Mouse (Mus musculus) ovary, postnatal 14 days (tissue): Measurements from ENCODE around the gene Slc16a8.

Source experiments
- DNase-seq: peaks from one replicate; pipeline ENCODE4 v3.0.0; 2022; ENCODE audit warnings: low spot score

Slc16a8 gene

GRCm38 (mm10) chr15:79254661-79255060 is at the start of gene Slc16a8:
TSS of gene Slc16a8 (minus strand) at chr15:79254761.
- DNase-seq = no peak

GRCm38 (mm10) chr15:79303725-79304124 is 49.2 kb upstream of the Slc16a8 start:
- no peak for DNase-seq

- DNase-seq = no peak
Measured at GRCm38 (mm10) chr15:79299563-79300155, 45.1 kb upstream of the Slc16a8 start.

- DNase-seq = no peak
Measured at GRCm38 (mm10) chr15:79298553-79298952, 44.0 kb upstream of the Slc16a8 start.

GRCm38 (mm10) chr15:79292779-79293178 is 38.2 kb upstream of the Slc16a8 start:
- no peak for DNase-seq

GRCm38 (mm10) chr15:79290340-79290739 is 35.8 kb upstream of the Slc16a8 start:
- DNase-seq = no peak

GRCm38 (mm10) chr15:79289441-79289840 is 34.9 kb upstream of the Slc16a8 start:
- DNase-seq = no peak

- no peak for DNase-seq
Measured at GRCm38 (mm10) chr15:79288387-79288786, 33.8 kb upstream of the Slc16a8 start.

- no peak for DNase-seq
Measured at GRCm38 (mm10) chr15:79287091-79287490, 32.5 kb upstream of the Slc16a8 start.

- no peak for DNase-seq
Measured at GRCm38 (mm10) chr15:79286141-79286540, 31.6 kb upstream of the Slc16a8 start.

- no peak for DNase-seq
Measured at GRCm38 (mm10) chr15:79285399-79285798, 30.8 kb upstream of the Slc16a8 start, which contains the start of gene Baiap2l2. TSS of gene Baiap2l2 (minus strand) at chr15:79285537.

GRCm38 (mm10) chr15:79283371-79283770 is 28.8 kb upstream of the Slc16a8 start:
- no peak for DNase-seq

GRCm38 (mm10) chr15:79282434-79282833 is 27.9 kb upstream of the Slc16a8 start:
- no peak for DNase-seq

GRCm38 (mm10) chr15:79281389-79281788 is 26.8 kb upstream of the Slc16a8 start:
- DNase-seq = no peak

GRCm38 (mm10) chr15:79280850-79281249 is 26.3 kb upstream of the Slc16a8 start:
- DNase-seq = no peak

- no peak for DNase-seq
Measured at GRCm38 (mm10) chr15:79280209-79280608, 25.6 kb upstream of the Slc16a8 start.

- no peak for DNase-seq
Measured at GRCm38 (mm10) chr15:79277728-79278127, 23.2 kb upstream of the Slc16a8 start.

GRCm38 (mm10) chr15:79273020-79273419 is 18.5 kb upstream of the Slc16a8 start:
- DNase-seq = no peak

GRCm38 (mm10) chr15:79271124-79271746 is 16.7 kb upstream of the Slc16a8 start:
- peak; percentile 34 for DNase-seq

GRCm38 (mm10) chr15:79270317-79271123 is 16.0 kb upstream of the Slc16a8 start:
- peak; percentile 33 for DNase-seq

GRCm38 (mm10) chr15:79268521-79268920 is 14.0 kb upstream of the Slc16a8 start:
- DNase-seq = no peak

- DNase-seq = no peak
Measured at GRCm38 (mm10) chr15:79265384-79265783, 10.8 kb upstream of the Slc16a8 start.

GRCm38 (mm10) chr15:79263726-79264125 is 9.2 kb upstream of the Slc16a8 start:
- no peak for DNase-seq
